In the genomic region with DNA sequence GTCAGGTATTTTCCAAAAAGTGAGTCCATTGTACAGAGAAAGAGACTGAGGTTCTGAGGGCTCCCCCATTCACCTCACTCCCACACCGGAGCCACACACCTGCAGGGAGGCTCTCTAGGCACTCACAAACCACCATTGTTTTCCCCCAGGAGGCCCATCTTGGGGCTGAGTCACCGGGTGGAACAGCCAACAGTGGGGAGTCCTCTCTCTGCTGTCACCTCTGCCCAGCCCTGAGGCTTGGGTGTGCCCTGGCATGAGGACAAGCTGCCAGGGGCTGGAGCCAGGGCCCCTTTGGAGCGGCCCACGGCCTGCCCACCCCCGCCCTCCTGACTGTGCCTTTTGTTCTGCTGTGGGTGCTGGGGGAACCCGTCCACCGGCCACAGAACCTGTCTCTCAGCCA, we compare ENCODE assay signal across 8 mouse cellular contexts. TPM values are rescaled to one million over a fixed set of nuclear protein-coding genes. Genes with fewer than 3 reads are reported as not detected.
DNase-seq lines count a peak whose midpoint lies in the region; ATAC-seq and TF ChIP-seq lines count a peak whose summit lies in the region.

No protein-coding gene starts in this region.

- ATAC-seq in forebrain, embryonic 12.5 days (ENCODE audit: low FRiP score): no peak
- no peak for ATAC-seq in forebrain, embryonic 11.5 days (replicated peaks; ENCODE audit: low FRiP score)
- ATAC-seq in hindbrain, embryonic 14.5 days (ENCODE audit: low FRiP score): no peak
- no peak for ATAC-seq in midbrain, embryonic 16.5 days

- no peaks in the 10 kb centered on the region for H3K9me3 ChIP-seq in forebrain, embryonic 12.5 days
- H3K9me3 ChIP-seq in forebrain, embryonic 11.5 days (ENCODE audit: control insufficient read depth, low read length): no peaks in the 10 kb centered on the region
- no peaks in the 10 kb centered on the region for H3K9me3 ChIP-seq in hindbrain, embryonic 14.5 days (ENCODE audit: control insufficient read depth, low read length)
- no peaks in the 10 kb centered on the region for H3K9me3 ChIP-seq in midbrain, embryonic 16.5 days (replicated peaks; ENCODE audit: control insufficient read depth, low read length, poor library complexity, severe bottlenecking)

- H3K4me1 ChIP-seq in forebrain, embryonic 12.5 days: peaks cover 21% of the 10 kb centered on the region
- H3K4me1 ChIP-seq in forebrain, embryonic 11.5 days (replicated peaks; ENCODE audit: control insufficient read depth, insufficient read depth, low read length): peaks cover 10% of the 10 kb centered on the region; the same call in 1 of the 2 replicates
- peaks cover 20% of the 10 kb centered on the region for H3K4me1 ChIP-seq in hindbrain, embryonic 14.5 days (replicated peaks; ENCODE audit: control insufficient read depth, insufficient read depth, low read length)
- H3K4me1 ChIP-seq in midbrain, embryonic 16.5 days (ENCODE audit: control insufficient read depth, insufficient read depth, low read length): peaks cover 17% of the 10 kb centered on the region

- H3K79me2 ChIP-seq in myocyte (ENCODE audit: control insufficient read depth, insufficient read depth): peaks cover 26% of the 10 kb centered on the region

- H3K9ac ChIP-seq in forebrain, embryonic 12.5 days: 0 out of 2 replicates have a peak overlapping the region, but pooled peaks have one; percentile 17
- no peak overlapping the region for H3K9ac ChIP-seq in forebrain, embryonic 11.5 days (ENCODE audit: low read length)
- H3K9ac ChIP-seq in hindbrain, embryonic 14.5 days: 0 out of 2 replicates have a peak overlapping the region, but pooled peaks have one; percentile 16
- H3K9ac ChIP-seq in midbrain, embryonic 16.5 days (ENCODE audit: low read depth, low read length): no peak overlapping the region

- TF ChIP-seq POLR2A in myocyte (IDR thresholded peaks at IDR 0.05; ENCODE audit: insufficient read length, low read depth): no peak

- 33% methylated on average over 7 of the region's 7 CpGs for WGBS in forebrain, embryonic 12.5 days
- WGBS in forebrain, embryonic 11.5 days: 39% methylated on average over 7 of the region's 7 CpGs
- 35% methylated on average over 7 of the region's 7 CpGs for WGBS in hindbrain, embryonic 14.5 days
- 38% methylated on average over 7 of the region's 7 CpGs for WGBS in midbrain, embryonic 16.5 days

- no peak overlapping the region for H3K4me2 ChIP-seq in forebrain, embryonic 12.5 days
- H3K4me2 ChIP-seq in forebrain, embryonic 11.5 days (ENCODE audit: low read depth, low read length, severe bottlenecking): no peak overlapping the region
- H3K4me2 ChIP-seq in hindbrain, embryonic 14.5 days (replicated peaks): no peak overlapping the region
- peak overlapping the region; percentile 53 for H3K4me2 ChIP-seq in myocyte (ENCODE audit: low read depth)
- no peak overlapping the region for H3K4me2 ChIP-seq in midbrain, embryonic 16.5 days (ENCODE audit: low read length)

- DNase-seq in forebrain, embryonic 11.5 days (ENCODE audit: low spot score): no peak
- DNase-seq in retina, postnatal 1 day: peak; percentile 47
- DNase-seq in retina, embryonic 14.5 days (ENCODE audit: low spot score): no peak
- no peak for DNase-seq in hindbrain, embryonic 14.5 days (ENCODE audit: low spot score)
- no peak for DNase-seq in cerebellum, postnatal 4 days (ENCODE audit: low spot score in 2 of 2)

- H3ac ChIP-seq in myocyte (ENCODE audit: control insufficient read depth, insufficient read length): no peak overlapping the region

- peaks cover 6% of the 10 kb centered on the region; the same call in 1 of the 2 replicates for H3K27me3 ChIP-seq in forebrain, embryonic 12.5 days
- no peaks in the 10 kb centered on the region for H3K27me3 ChIP-seq in forebrain, embryonic 11.5 days (ENCODE audit: control insufficient read depth, insufficient read depth, low read length)
- H3K27me3 ChIP-seq in hindbrain, embryonic 14.5 days (ENCODE audit: control insufficient read depth, insufficient read depth, low read length): no peaks in the 10 kb centered on the region
- H3K27me3 ChIP-seq in myocyte (ENCODE audit: control insufficient read depth, insufficient read depth, insufficient read length): no peaks in the 10 kb centered on the region
- H3K27me3 ChIP-seq in midbrain, embryonic 16.5 days (ENCODE audit: control insufficient read depth, insufficient read depth, low read depth, low read length): no peaks in the 10 kb centered on the region

- H3K36me3 ChIP-seq in forebrain, embryonic 12.5 days (replicated peaks): peaks cover 3% of the 10 kb centered on the region
- no peaks in the 10 kb centered on the region for H3K36me3 ChIP-seq in forebrain, embryonic 11.5 days (ENCODE audit: control insufficient read depth, insufficient read depth, low read length)
- peaks cover 4% of the 10 kb centered on the region; the same call in 1 of the 2 replicates for H3K36me3 ChIP-seq in hindbrain, embryonic 14.5 days (replicated peaks; ENCODE audit: control insufficient read depth, insufficient read depth)
- H3K36me3 ChIP-seq in myocyte (ENCODE audit: control insufficient read depth, insufficient read depth): no peaks in the 10 kb centered on the region
- no peaks in the 10 kb centered on the region for H3K36me3 ChIP-seq in midbrain, embryonic 16.5 days (ENCODE audit: control insufficient read depth, insufficient read depth, low read length)

- H3K4me3 ChIP-seq in forebrain, embryonic 12.5 days (replicated peaks): no peak overlapping the region
- H3K4me3 ChIP-seq in forebrain, embryonic 11.5 days (ENCODE audit: low read depth, low read length): no peak overlapping the region
- H3K4me3 ChIP-seq in hindbrain, embryonic 14.5 days (replicated peaks; ENCODE audit: low read length): no peak overlapping the region
- no peak overlapping the region for H3K4me3 ChIP-seq in myocyte
- no peak overlapping the region for H3K4me3 ChIP-seq in midbrain, embryonic 16.5 days (ENCODE audit: low read depth, low read length)

- no peak overlapping the region for H3K27ac ChIP-seq in forebrain, embryonic 12.5 days
- H3K27ac ChIP-seq in forebrain, embryonic 11.5 days (ENCODE audit: low read depth, low read length): no peak overlapping the region
- H3K27ac ChIP-seq in hindbrain, embryonic 14.5 days: no peak overlapping the region
- no peak overlapping the region for H3K27ac ChIP-seq in midbrain, embryonic 16.5 days (ENCODE audit: low read length)

TF ChIP-seq in myocyte, 11 proteins besides CTCF, POLR2A, EP300 and RAD21:
- TF ChIP-seq MYOG (IDR thresholded peaks at IDR 0.05; ENCODE audit: control insufficient read depth in 1 of 3, insufficient read depth in 1 of 3, insufficient read length in 2 of 3, low read depth in 2 of 3) (peak in 1 of 3 experiments; percentile 28), SRF (IDR thresholded peaks at IDR 0.05; ENCODE audit: control insufficient read depth, insufficient read length, low read depth) (no peak)

RNA-seq across cellular contexts. Expression of a gene that starts 2.3 kb away (rescaled TPM):
- polyA plus RNA-seq in forebrain, embryonic 12.5 days (2016; fragmentation: Nextera tagmentation; extraction: Ambion mirVana): 203 and 205 TPM in 2 replicates
- 237 and 256 TPM in 2 replicates for polyA plus RNA-seq in forebrain, embryonic 11.5 days (2014; fragmentation: Nextera tagmentation; extraction: Ambion mirVana)
- polyA plus RNA-seq in hindbrain, embryonic 14.5 days (2014; fragmentation: Nextera tagmentation; extraction: Ambion mirVana): 41.3 and 46.5 TPM in 2 replicates
- 67.5 TPM for polyA plus RNA-seq in myocyte (2012; fragmentation: generic; extraction: Trizol)
- 30.2 and 35.2 TPM in 2 replicates for polyA plus RNA-seq in midbrain, embryonic 16.5 days (2015; fragmentation: Nextera tagmentation; extraction: Ambion mirVana)

RNA-seq across cellular contexts. Expression of a gene that starts 29.1 kb away (rescaled TPM):
- 371 and 400 TPM in 2 replicates for polyA plus RNA-seq in forebrain, embryonic 12.5 days (2016; fragmentation: Nextera tagmentation; extraction: Ambion mirVana)
- 430 and 504 TPM in 2 replicates for polyA plus RNA-seq in forebrain, embryonic 11.5 days (2014; fragmentation: Nextera tagmentation; extraction: Ambion mirVana)
- polyA plus RNA-seq in hindbrain, embryonic 14.5 days (2014; fragmentation: Nextera tagmentation; extraction: Ambion mirVana): 675 and 804 TPM in 2 replicates
- 1,247 TPM for polyA plus RNA-seq in myocyte (2012; fragmentation: generic; extraction: Trizol)
- polyA plus RNA-seq in midbrain, embryonic 16.5 days (2015; fragmentation: Nextera tagmentation; extraction: Ambion mirVana): 455 and 532 TPM in 2 replicates

RNA-seq across cellular contexts. Expression of a gene that starts 36.4 kb away (rescaled TPM):
- polyA plus RNA-seq in forebrain, embryonic 12.5 days (2016; fragmentation: Nextera tagmentation; extraction: Ambion mirVana): 312 and 327 TPM in 2 replicates
- polyA plus RNA-seq in forebrain, embryonic 11.5 days (2014; fragmentation: Nextera tagmentation; extraction: Ambion mirVana): 276 and 322 TPM in 2 replicates
- polyA plus RNA-seq in hindbrain, embryonic 14.5 days (2014; fragmentation: Nextera tagmentation; extraction: Ambion mirVana): 152 and 161 TPM in 2 replicates
- 190 TPM for polyA plus RNA-seq in myocyte (2012; fragmentation: generic; extraction: Trizol)
- 174 and 188 TPM in 2 replicates for polyA plus RNA-seq in midbrain, embryonic 16.5 days (2015; fragmentation: Nextera tagmentation; extraction: Ambion mirVana)

RNA-seq across cellular contexts. Expression of a gene that starts 48.3 kb away (rescaled TPM):
- polyA plus RNA-seq in forebrain, embryonic 12.5 days (2016; fragmentation: Nextera tagmentation; extraction: Ambion mirVana): 17.3 and 21.3 TPM in 2 replicates
- 13.3 and 15.9 TPM in 2 replicates for polyA plus RNA-seq in forebrain, embryonic 11.5 days (2014; fragmentation: Nextera tagmentation; extraction: Ambion mirVana)
- 12.3 and 13.3 TPM in 2 replicates for polyA plus RNA-seq in hindbrain, embryonic 14.5 days (2014; fragmentation: Nextera tagmentation; extraction: Ambion mirVana)
- polyA plus RNA-seq in myocyte (2012; fragmentation: generic; extraction: Trizol): 29.6 TPM
- 13.6 and 15.0 TPM in 2 replicates for polyA plus RNA-seq in midbrain, embryonic 16.5 days (2015; fragmentation: Nextera tagmentation; extraction: Ambion mirVana)

RNA-seq across cellular contexts. Expression of a gene that starts 58.9 kb away (rescaled TPM):
- 0.68 and 0.83 TPM in 2 replicates for polyA plus RNA-seq in forebrain, embryonic 12.5 days (2016; fragmentation: Nextera tagmentation; extraction: Ambion mirVana)
- 0.49 and 0.53 TPM in 2 replicates for polyA plus RNA-seq in forebrain, embryonic 11.5 days (2014; fragmentation: Nextera tagmentation; extraction: Ambion mirVana)
- 1.5 and 2.3 TPM in 2 replicates for polyA plus RNA-seq in hindbrain, embryonic 14.5 days (2014; fragmentation: Nextera tagmentation; extraction: Ambion mirVana)
- polyA plus RNA-seq in myocyte (2012; fragmentation: generic; extraction: Trizol): not detected
- polyA plus RNA-seq in midbrain, embryonic 16.5 days (2015; fragmentation: Nextera tagmentation; extraction: Ambion mirVana): 1.2 and 1.6 TPM in 2 replicates

Comparison
In these comparisons a context has a peak if more than half of its experiments do, and no peak if none do; other contexts are left out.
1. H3K9ac ChIP-seq: peak in forebrain, embryonic 12.5 days (single experiment) and hindbrain, embryonic 14.5 days (single experiment); none in forebrain, embryonic 11.5 days (single experiment) and midbrain, embryonic 16.5 days (single experiment).